Mouse (Mus musculus) forebrain, postnatal 0 days (tissue): ENCODE results near the gene Arid5a. TPM values are rescaled to one million over a fixed set of nuclear protein-coding genes. Genes with fewer than 3 reads are reported as not detected.
A peak's percentile ranks its signal among the peaks of the same experiment; 100 is the strongest.

ENCODE experiments used
- ATAC-seq: fragments of 200-750 bp; cut with Nextera tagmentation; 2 replicates; pipeline ENCODE4 v1.8.0; 2017; ENCODE audit warnings: mild to moderate bottlenecking, moderate library complexity
- DNase-seq: peaks from one replicate; pipeline ENCODE4 v3.0.0-alpha.2; 2015
- H3K27ac ChIP-seq: fragments of 300-500 bp; sonication (generic); 2 replicates; pipeline ENCODE4 v1.5.1; 2014; ENCODE audit warnings: low read depth, mild to moderate bottlenecking, antibody characterized with exemption, low read length, moderate library complexity, mixed read lengths
- H3K27me3 ChIP-seq: fragments of 300-500 bp; sonication (generic); 2 replicates; pipeline ENCODE4 v1.6.1; 2014; ENCODE audit warnings: mild to moderate bottlenecking, low read length, mixed read lengths; ENCODE audit not compliant: insufficient read depth
- H3K36me3 ChIP-seq: fragments of 300-500 bp; sonication (generic); 2 replicates; pipeline ENCODE4 v1.6.1; 2014; ENCODE audit warnings: mild to moderate bottlenecking, moderate library complexity; ENCODE audit not compliant: insufficient read depth
- H3K4me1 ChIP-seq: fragments of 300-500 bp; sonication (generic); 2 replicates; pipeline ENCODE4 v1.6.1; 2014; ENCODE audit warnings: antibody characterized with exemption; ENCODE audit not compliant: insufficient read depth
- H3K4me2 ChIP-seq: fragments of 300-500 bp; sonication (generic); 2 replicates; pipeline ENCODE4 v1.6.1; 2014; ENCODE audit warnings: low read depth, mild to moderate bottlenecking, moderate library complexity
- H3K4me3 ChIP-seq: fragments of 300-500 bp; sonication (generic); 2 replicates; pipeline ENCODE4 v1.5.1; 2014; ENCODE audit warnings: low read depth, low read length, mixed read lengths
- H3K9ac ChIP-seq: fragments of 300-500 bp; sonication (generic); 2 replicates; pipeline ENCODE4 v1.6.1; 2014; ENCODE audit warnings: mild to moderate bottlenecking
- H3K9me3 ChIP-seq: fragments of 300-500 bp; sonication (generic); 2 replicates; pipeline ENCODE4 v1.6.1; 2016; ENCODE audit warnings: low read length
- CTCF ChIP-seq: sonication (generic); IDR thresholded peaks from 2 replicates; pipeline ENCODE4 v1.5.1; 2016; ENCODE audit warnings: antibody characterized with exemption, control low read depth, low read depth
- WGBS: fragments of 180-500 bp; shearing (Covaris S2); extraction: QIAGEN DNeasy Blood & Tissue Kit; methylation state at CpG from one replicate; pipeline ENCODE4 v1.1.7; 2014; 5-methylcytosine and 5-hydroxymethylcytosine counted together
- microRNA-seq, 2 experiments: library from miRNA; unstranded; fragments of <30 nt; microRNA quantifications; one replicate each; pipeline ENCODE4; 2016
- polyA plus RNA-seq: library from polyadenylated mRNA; unstranded; fragments of >200 nt; fragmentation: Nextera tagmentation; extraction: Ambion mirVana; gene quantifications from 2 replicates; pipeline ENCODE4 v1.2.1, GENCODE M21; 2015
- total RNA-seq: library from RNA; depleted of rRNA; stranded (reverse); fragments of >200 nt; gene quantifications from 2 replicates; pipeline ENCODE4 v1.2.3, GENCODE M21; 2014; rRNA removed

Arid5a gene
- total and polyA plus RNA-seq, 2 experiments from 2014 or later, result 3.4 to 9.8 TPM

- DNase-seq (no peak), ATAC-seq (no peak)
- Histone ChIP-seq H3K36me3 (peaks cover 51% of the 10 kb centered on the region), H3K4me1 (no peaks in the 10 kb centered on the region), H3K27me3 (no peaks in the 10 kb centered on the region), H3K4me3 (no peak overlapping the region), H3K9me3 (no peaks in the 10 kb centered on the region), H3K4me2 (no peak overlapping the region), H3K27ac (no peak overlapping the region), H3K9ac (no peak overlapping the region)
- no peak for TF ChIP-seq CTCF
- 92% methylated on average over 5 of the region's 5 CpGs for WGBS
Observed at GRCm38 (mm10) chr1:36356955-36357695, 49.6 kb downstream of the Arid5a start.

DNA sequence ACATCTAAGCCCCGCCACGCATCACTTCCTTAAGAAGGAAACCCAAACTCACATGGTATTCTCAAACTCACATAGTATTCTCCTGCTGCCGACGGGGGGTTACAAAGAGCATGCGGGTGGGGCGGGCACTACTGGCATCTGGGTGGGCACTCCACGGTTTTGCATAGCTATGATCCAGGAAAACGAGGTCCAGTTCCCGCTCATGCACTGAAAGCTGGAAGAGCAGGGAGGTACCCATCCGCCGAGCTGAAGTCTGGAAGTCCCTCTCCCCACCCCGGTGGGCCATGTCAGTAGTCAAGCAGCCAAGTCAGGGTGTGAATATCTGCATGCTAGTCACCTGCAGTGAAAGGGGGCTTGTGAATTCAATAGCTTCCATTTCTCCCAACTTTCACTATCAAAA is 60.2 kb downstream of the Arid5a start:
- Histone ChIP-seq H3K27me3 (no peaks in the 10 kb centered on the region), H3K9ac (0 out of 2 replicates have a peak overlapping the region, but pooled peaks have one; percentile 18), H3K9me3 (no peaks in the 10 kb centered on the region), H3K4me1 (peaks cover 7% of the 10 kb centered on the region), H3K4me3 (peak overlapping the region; percentile 93), H3K36me3 (peaks cover 14% of the 10 kb centered on the region), H3K27ac (no peak overlapping the region), H3K4me2 (peak overlapping the region; percentile 79)
- DNase-seq (no peak), ATAC-seq (no peak)
- WGBS, result 40% methylated on average over 12 of the region's 12 CpGs
- no peak for TF ChIP-seq CTCF

GRCm38 (mm10) chr1:36368112-36368968 is 60.8 kb downstream of the Arid5a start:
- ATAC-seq, result peak; percentile 73
- TF ChIP-seq CTCF, result no peak

GRCm38 (mm10) chr1:36368969-36369645 is 61.6 kb downstream of the Arid5a start, which contains the start of gene Kansl3:
Gene Kansl3, minus strand, starts transcription at chr1:36369181.
- H3K9ac ChIP-seq, result peak within 1 kb of the TSS; percentile 85
- ATAC-seq, result peak; percentile 92
- WGBS, result 5% methylated on average over 46 of the region's 61 CpGs
- peak within 1 kb of the TSS; percentile 93 for H3K4me3 ChIP-seq
- peaks cover 7% of the 10 kb centered on the region for H3K4me1 ChIP-seq
- DNase-seq, result peak; percentile 95
- H3K4me2 ChIP-seq, result peak within 1 kb of the TSS; percentile 79
- H3K27ac ChIP-seq, result peak within 1 kb of the TSS; percentile 76
- H3K9me3 ChIP-seq, result no peaks in the 10 kb centered on the region
- H3K27me3 ChIP-seq, result no peaks in the 10 kb centered on the region
- H3K36me3 ChIP-seq, result peaks cover 7% of the 10 kb centered on the region
- TF ChIP-seq CTCF, result no peak

More at GRCm38 (mm10) chr1:36368112-36368968, 60.8 kb downstream of the Arid5a start:
- Histone ChIP-seq H3K36me3 (peaks cover 14% of the 10 kb centered on the region), H3K4me1 (peaks cover 7% of the 10 kb centered on the region), H3K27ac (peak overlapping the region; percentile 76), H3K27me3 (no peaks in the 10 kb centered on the region), H3K4me3 (peak overlapping the region; percentile 93), H3K9me3 (no peaks in the 10 kb centered on the region), H3K9ac (peak overlapping the region; percentile 85), H3K4me2 (peak overlapping the region; percentile 79)
- DNase-seq, result peak; percentile 49
- 4% methylated on average over 52 of the region's 55 CpGs for WGBS

GRCm38 (mm10) chr1:36370918-36371317 is 63.4 kb downstream of the Arid5a start:
- H3K4me3 ChIP-seq, result no peak overlapping the region
- no peak overlapping the region for H3K4me2 ChIP-seq
- no peak overlapping the region for H3K9ac ChIP-seq
- ATAC-seq (no peak), DNase-seq (no peak)
- peaks cover 7% of the 10 kb centered on the region for H3K4me1 ChIP-seq
- H3K36me3 ChIP-seq, result no peaks in the 10 kb centered on the region
- no peak for TF ChIP-seq CTCF
- no peaks in the 10 kb centered on the region for H3K27me3 ChIP-seq
- H3K9me3 ChIP-seq, result no peaks in the 10 kb centered on the region
- no peak overlapping the region for H3K27ac ChIP-seq
- 64% methylated on average over 6 of the region's 6 CpGs for WGBS

GRCm38 (mm10) chr1:36371934-36372845 is 64.7 kb downstream of the Arid5a start, which contains the start of gene Fer1l5:
Gene Fer1l5, plus strand, starts transcription at chr1:36372291.
- H3K36me3 ChIP-seq, result no peaks in the 10 kb centered on the region
- H3K27ac ChIP-seq, result no peak within 1 kb of the TSS
- no peak for ATAC-seq
- H3K27me3 ChIP-seq, result no peaks in the 10 kb centered on the region
- no peak for TF ChIP-seq CTCF
- H3K9me3 ChIP-seq, result no peaks in the 10 kb centered on the region
- H3K4me1 ChIP-seq, result peaks cover 6% of the 10 kb centered on the region
- no peak for DNase-seq
- H3K4me3 ChIP-seq, result no peak within 1 kb of the TSS
- H3K4me2 ChIP-seq, result no peak within 1 kb of the TSS
- 83% methylated on average over 10 of the region's 10 CpGs for WGBS
- no peak within 1 kb of the TSS for H3K9ac ChIP-seq

Small RNAs within 50 kb of the gene (microRNA-seq; reads per million reads assigned to microRNA genes)
- gene Mir6898, result 0.24 to 1.2 reads per million in 2 experiments

Other genes starting within 250 kb of the Arid5a start
- gene Hs6st1, start 239.3 kb upstream of the Arid5a start, total RNA-seq, result 52.5 and 61.1 TPM in 2 replicates
- gene Hs6st1, start 239.3 kb upstream of the Arid5a start, polyA plus RNA-seq, result 13.9 and 16.6 TPM in 2 replicates
- 38.6 and 54.1 TPM in 2 replicates for gene Uggt1, start 63.0 kb upstream of the Arid5a start, total RNA-seq
- 19.2 and 24.5 TPM in 2 replicates for gene Uggt1, start 63.0 kb upstream of the Arid5a start, polyA plus RNA-seq
- gene Neurl3, start 33.1 kb upstream of the Arid5a start, total RNA-seq, result 0.43 and 0.54 TPM in 2 replicates
- 0.53 and 0.85 TPM in 2 replicates for gene Neurl3, start 33.1 kb upstream of the Arid5a start, polyA plus RNA-seq
- 43.9 and 53.6 TPM in 2 replicates for gene Kansl3, start 61.4 kb downstream of the Arid5a start, total RNA-seq
- 18.6 and 27.8 TPM in 2 replicates for gene Kansl3, start 61.4 kb downstream of the Arid5a start, polyA plus RNA-seq
- gene Fer1l5, start 64.6 kb downstream of the Arid5a start, total RNA-seq, result 0.15 TPM in 1 of 2 replicates, not detected in the other
- 1.0 and 1.2 TPM in 2 replicates for gene Fer1l5, start 64.6 kb downstream of the Arid5a start, polyA plus RNA-seq
- 15.5 and 21.8 TPM in 2 replicates for gene Lman2l, start 137.5 kb downstream of the Arid5a start, total RNA-seq
- gene Lman2l, start 137.5 kb downstream of the Arid5a start, polyA plus RNA-seq, result 27.3 and 37.6 TPM in 2 replicates
- gene Cnnm4, start 163.9 kb downstream of the Arid5a start, total RNA-seq, result 12.3 and 14.6 TPM in 2 replicates
- 7.2 and 9.4 TPM in 2 replicates for gene Cnnm4, start 163.9 kb downstream of the Arid5a start, polyA plus RNA-seq
- 25.6 and 29.1 TPM in 2 replicates for gene Cnnm3, start 204.1 kb downstream of the Arid5a start, total RNA-seq
- gene Cnnm3, start 204.1 kb downstream of the Arid5a start, polyA plus RNA-seq, result 3.7 and 4.8 TPM in 2 replicates
- gene Ankrd23, start 229.2 kb downstream of the Arid5a start, total RNA-seq, result 6.3 and 9.8 TPM in 2 replicates
- 4.5 and 5.3 TPM in 2 replicates for gene Ankrd23, start 229.2 kb downstream of the Arid5a start, polyA plus RNA-seq
- 0.38 TPM in 1 of 2 replicates, not detected in the other for gene Gm42417, start 231.7 kb downstream of the Arid5a start, total RNA-seq
- 0.27 TPM in 1 of 2 replicates, not detected in the other for gene Gm42417, start 231.7 kb downstream of the Arid5a start, polyA plus RNA-seq
- gene Ankrd39, start 239.7 kb downstream of the Arid5a start, total RNA-seq, result 19.3 and 25.5 TPM in 2 replicates
- 21.1 and 23.6 TPM in 2 replicates for gene Ankrd39, start 239.7 kb downstream of the Arid5a start, polyA plus RNA-seq